Mouse (Mus musculus) liver (tissue): ENCODE measurements at regions not wholly inside any gene's neighbourhood (a gene's known extent, or its start where the extent isn't known, plus 50 kb on each side); places are given as distances from the start of the nearest gene placed in this dataset.

Experiments used
- DNase-seq: peaks from one replicate; pipeline ENCODE4 v3.0.0-alpha.2; 2020; ENCODE audit warnings: mixed read lengths

DNA sequence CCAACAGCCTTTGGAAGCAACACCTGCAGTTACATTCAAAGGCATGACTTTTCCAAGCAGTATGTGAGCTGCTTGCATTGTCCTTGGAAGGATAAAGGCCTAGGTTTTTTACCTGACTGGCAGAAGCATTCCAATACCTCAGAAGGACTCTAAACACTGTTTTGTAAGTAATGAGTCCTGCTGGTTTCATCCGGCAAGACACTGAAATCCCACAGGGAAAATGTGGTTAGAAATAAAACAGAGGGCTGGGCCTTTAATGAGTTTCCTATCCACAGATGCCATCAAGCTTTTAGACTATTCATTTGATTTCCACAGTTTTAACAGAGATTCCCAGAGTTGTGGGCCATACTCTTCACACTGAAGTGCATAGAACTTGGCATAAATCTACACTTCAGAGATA is 461.6 kb downstream of the Prkd1 start:
- DNase-seq: no peak

DNA sequence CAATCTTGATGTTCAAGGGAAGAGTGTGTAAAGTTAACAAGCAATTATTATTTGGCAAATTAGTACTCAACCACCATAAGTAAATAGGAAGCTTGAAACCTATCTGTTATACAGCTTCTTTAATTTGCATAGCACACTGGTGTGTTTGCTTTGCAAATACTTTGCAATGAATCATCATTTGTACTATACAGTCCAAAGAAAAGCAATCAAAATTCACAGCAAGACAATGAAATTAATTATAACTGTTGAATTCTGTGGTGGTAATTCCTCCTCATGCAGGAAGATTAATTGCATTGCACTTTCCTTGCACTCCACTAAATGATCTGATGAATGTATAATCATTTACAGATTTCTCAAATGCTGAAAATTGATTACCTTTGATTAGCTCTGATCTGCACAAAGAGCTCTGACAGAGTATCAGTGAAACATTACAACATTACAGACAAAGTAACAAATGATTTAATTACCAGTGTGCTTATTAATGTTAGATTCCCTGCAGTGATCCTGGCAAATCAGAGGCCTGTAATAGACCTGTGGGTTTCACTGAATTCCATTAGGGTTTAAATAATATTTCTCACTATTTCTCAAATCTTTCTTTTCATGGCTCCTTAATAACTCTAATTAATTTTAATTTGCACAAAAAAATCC is 457.9 kb downstream of the Prkd1 start:
- DNase-seq: no peak

DNA sequence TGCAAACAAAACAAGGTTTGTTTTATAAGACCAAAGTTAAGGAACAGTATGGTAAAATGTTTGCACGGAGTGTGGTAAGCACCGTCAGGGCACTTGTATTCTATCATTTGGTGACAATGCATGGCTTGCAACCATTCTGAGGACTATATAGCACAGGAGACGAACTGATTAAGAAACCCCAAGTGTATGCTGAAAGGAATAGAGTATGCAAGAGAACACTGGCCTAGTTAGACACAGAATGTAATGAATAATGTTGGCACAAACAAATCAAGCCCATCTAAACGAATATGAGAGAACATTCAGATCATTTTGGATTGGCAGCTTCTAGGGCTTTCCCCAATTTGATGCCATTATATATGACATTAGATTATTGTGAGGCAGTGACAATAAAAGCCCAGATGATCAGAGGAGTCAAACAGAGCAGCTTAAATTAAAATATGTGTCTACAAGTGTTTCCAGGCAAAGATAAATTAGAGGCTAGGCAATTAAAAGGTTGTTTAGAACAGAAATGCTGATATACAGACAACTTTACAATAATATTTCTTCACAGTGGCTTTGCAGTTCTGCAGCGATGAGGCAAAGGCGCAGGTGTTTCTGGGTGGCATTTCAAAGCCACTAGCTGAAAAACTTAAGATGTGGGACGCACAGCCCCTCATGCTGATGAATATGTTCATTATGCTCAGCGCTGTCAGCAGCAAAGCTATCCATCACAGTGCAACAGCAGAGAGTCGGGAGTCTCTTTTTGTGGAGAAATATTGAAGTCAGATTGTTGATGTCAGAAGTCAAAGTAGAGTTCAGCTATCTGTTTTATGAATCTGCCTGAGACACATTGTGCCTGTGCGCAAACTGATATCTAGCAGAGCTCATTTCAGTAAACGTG is 456.9 kb downstream of the Prkd1 start:
- no peak for DNase-seq

DNA sequence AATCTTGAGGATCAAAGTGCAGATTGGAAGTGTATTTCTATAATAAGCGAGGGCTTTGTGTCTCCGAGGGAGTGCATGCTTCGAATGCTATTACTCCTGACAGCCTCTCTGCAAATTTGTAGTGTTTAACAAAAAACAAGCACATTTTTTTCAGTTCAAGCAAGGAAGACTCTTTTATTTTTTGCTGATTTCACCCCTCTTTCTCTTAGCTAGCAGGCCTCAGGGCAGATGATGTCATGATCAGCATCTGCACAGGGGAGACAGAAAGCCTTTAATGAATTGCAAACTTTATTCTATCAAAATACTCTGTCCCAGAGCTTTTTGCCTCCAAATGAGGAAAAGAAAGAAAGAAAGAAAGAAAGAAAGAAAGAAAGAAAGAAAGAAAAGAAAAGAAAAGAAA is 455.4 kb downstream of the Prkd1 start:
- DNase-seq: no peak

DNA sequence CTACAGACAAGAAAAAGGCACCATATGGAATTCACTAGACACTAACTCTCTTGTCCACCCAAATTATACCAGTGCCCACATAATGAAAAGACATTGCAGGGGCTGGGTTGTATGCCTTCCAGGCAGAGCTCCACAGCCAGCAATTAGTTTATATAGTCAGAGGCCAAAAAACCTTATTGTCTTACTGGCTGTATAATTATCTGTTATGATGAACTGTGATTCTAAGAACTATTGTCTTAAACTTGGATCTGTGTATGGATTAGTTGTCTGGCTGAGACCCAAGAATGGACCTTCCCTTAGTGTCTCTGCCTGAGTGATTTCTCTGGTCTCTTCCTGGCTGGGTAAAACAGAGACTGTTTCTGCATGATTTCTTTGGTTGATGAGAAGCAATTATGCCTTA is 454.2 kb downstream of the Prkd1 start:
- no peak for DNase-seq

DNA sequence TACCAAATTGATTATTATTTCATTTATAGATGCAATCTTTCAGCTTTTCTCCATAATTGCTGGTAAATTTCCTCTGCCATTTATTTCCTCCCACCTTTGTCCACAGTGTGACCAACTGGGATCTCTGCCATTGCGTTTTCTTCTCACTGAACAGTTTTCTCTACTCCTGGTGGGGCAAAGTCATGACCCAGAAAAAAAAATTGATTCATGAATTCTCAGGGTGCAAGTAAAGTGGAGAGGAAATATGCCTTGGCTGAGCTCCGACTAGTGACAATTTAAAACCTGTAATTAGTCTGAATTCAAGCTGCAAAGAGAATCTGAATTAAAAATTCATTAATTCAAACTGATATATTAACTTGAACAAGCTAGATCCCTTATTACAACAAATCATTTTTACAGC is 452.6 kb downstream of the Prkd1 start:
- DNase-seq: no peak

DNA sequence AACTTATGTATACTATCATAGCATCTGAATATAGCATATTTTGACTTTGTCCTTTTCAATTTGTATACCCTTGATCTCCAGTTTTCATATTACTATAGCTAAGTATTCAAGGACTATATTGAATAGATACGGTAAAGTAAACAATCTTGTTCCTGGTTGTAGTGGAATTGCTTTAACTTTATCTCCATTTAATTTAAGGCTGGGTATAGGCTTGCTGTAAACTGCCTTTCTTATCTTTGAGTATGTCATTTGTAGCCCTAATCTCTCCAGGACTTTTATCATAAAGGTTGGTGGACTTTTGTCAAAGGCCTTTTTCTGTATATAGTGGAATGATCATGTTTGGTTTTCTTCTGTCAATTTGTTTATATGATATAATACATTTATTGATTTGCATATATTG is 407.8 kb downstream of the Prkd1 start:
- no peak for DNase-seq

DNA sequence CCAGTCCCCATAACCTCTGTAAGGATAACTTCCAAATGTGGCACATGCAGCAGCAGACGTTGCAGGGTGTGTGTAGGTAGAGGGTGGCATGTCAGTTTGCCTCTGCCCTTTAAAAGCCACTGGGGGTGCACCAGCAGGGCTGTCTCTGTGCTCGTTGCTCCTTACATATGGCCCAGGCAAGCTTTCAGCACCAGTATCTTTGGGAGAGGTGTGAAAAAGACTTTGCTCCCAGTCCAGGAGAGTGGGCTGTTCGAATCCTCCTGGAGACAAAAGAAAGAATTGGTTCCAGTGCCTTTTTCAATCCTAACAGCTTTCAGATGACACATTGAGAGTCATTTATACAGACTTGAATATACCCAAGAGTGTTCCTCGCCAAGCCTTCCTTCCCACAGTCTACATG is 390.0 kb downstream of the Prkd1 start:
- DNase-seq: no peak

DNA sequence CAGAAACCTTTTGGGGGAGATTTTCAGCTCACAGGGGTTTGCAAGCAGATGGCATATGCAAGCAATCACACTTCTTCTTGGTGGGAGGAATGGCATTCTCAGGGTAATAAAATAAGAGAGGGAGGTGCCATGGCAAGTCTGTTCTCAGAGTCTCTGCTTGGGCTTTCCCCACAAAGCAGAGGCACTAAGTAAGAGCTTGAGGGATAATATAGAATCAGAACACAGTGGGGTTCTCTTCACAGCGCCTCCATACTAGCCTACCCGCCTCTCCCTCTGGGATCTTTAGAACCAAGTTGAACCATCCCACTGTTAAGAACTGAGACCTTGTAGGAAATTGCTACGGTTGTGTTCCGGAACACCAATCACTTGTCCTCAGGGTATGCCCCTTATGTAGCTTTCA is 387.8 kb downstream of the Prkd1 start:
- no peak for DNase-seq

DNA sequence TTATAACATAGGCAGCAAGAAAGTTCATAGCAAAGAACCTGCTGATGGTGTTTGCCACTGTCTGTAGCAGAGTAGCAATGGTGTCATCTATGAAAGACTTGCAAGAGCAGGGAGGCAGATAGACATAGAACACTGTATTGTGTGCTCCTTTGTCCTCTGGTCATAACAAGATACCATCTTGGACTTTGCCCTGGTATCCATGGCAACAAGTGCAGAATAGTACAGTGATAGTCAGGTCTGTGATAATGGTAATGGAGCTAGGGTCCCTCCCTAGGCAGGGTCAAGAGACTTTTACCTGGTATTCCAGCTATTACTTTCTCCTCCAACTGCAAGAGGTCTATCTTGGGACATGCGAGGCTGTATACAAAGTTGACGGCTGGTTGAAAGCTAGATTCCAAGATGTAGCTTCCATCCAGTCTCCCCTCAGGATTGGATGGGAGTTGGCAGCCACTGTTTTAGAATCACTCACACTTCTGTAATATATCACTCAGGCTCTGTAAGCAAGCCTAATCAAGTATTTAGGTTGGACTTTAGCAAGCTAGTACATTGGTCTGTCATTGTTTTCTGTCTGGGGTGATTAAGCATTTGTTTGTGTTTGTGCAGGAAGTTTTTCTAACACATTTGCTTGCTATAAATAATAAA is 375.5 kb downstream of the Prkd1 start:
- DNase-seq: no peak

DNA sequence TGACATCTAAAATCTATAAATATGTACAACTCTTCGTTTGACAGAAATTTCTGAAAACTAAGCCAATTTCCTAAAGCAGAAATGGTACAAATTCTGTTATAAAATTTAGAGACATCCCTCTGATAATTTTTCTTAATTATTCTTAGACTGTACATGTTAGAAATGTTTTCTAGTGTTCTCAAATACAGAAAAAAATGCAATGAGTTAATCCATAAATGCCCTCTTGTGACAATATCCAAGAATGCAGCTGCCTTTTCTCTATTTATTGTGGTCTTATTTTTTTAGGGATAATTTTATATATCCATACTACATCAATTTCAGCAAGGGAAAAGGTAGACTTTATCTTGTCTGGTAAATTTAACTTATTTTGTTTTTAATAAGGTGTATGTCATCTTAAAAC is 367.3 kb downstream of the Prkd1 start:
- DNase-seq: no peak
